ENCODE assay signal across 16 mouse cellular contexts in the genomic region with DNA sequence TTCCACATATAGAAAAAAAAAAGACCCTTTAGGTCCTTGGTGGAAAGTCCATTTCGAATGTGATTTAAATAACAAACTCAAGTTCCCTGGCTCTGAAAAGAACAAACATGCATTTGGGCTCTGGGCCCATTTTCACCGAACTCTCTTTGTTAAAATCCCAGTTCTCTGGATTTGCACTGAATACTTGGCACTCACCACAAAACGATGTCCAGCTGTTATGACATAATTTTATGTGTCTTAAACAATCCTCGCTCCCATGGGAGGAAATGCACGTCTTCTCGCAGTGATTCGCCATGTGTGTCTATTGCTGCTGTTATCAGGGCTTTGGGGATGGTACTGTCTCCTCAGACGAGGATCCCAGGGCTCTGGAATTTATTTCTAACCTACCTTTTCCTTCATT.
DNase-seq lines count a peak whose midpoint lies in the region; ATAC-seq and TF ChIP-seq lines count a peak whose summit lies in the region.
"Had no signal": no experiment of that assay in that cellular context is flagged by ENCODE, and none has a peak within 500 bp of the region (broad histone marks: within the 10 kb centered on the region; RNA-seq: fewer than 3 reads in every experiment).

No protein-coding gene starts in this region.

- no peak for TF ChIP-seq POLR2A in limb, embryonic 14.5 days (IDR thresholded peaks at IDR 0.05; ENCODE audit: borderline replicate concordance, extremely low read depth, insufficient read depth, insufficient read length)

- no peak overlapping the region for H3K4me3 ChIP-seq in hindbrain, postnatal 0 days (ENCODE audit: low read length)
- no peak overlapping the region for H3K4me3 ChIP-seq in hindbrain, embryonic 10.5 days
- no peak overlapping the region for H3K4me3 ChIP-seq in lung, embryonic 14.5 days (ENCODE audit: low read depth, low read length)
- no peak overlapping the region for H3K4me3 ChIP-seq in limb, embryonic 14.5 days (replicated peaks; ENCODE audit: low read length)
- H3K4me3 ChIP-seq: erythroblast, embryonic 14.5 days; midbrain, embryonic 13.5 days had no signal

- WGBS in hindbrain, postnatal 0 days: 41% methylated on average over 8 of the region's 8 CpGs
- WGBS in hindbrain, embryonic 10.5 days: 83% methylated on average over 8 of the region's 8 CpGs
- 30% methylated on average over 8 of the region's 8 CpGs for WGBS in lung, embryonic 14.5 days
- WGBS in limb, embryonic 14.5 days: 56% methylated on average over 8 of the region's 8 CpGs

- H3K4me1 ChIP-seq in hindbrain, postnatal 0 days (ENCODE audit: insufficient read depth, low read length): no peaks in the 10 kb centered on the region
- peaks cover 14% of the 10 kb centered on the region for H3K4me1 ChIP-seq in hindbrain, embryonic 10.5 days (replicated peaks)
- H3K4me1 ChIP-seq in lung, embryonic 14.5 days (ENCODE audit: insufficient read depth): peaks cover 11% of the 10 kb centered on the region
- peaks cover 28% of the 10 kb centered on the region for H3K4me1 ChIP-seq in limb, embryonic 14.5 days (ENCODE audit: control insufficient read depth, insufficient read depth, low read length)

- DNase-seq in hindbrain, postnatal 0 days (ENCODE audit: low spot score): peak; percentile 34
- DNase-seq in hindbrain, embryonic 10.5 days (ENCODE audit: low spot score): no peak
- DNase-seq in lung, embryonic 14.5 days: peak; percentile 93
- no peak for DNase-seq in lung, postnatal 36 days
- DNase-seq in heart, postnatal 10 days: peak; percentile 56 to 72
- peak; percentile 79 for DNase-seq in limb, embryonic 14.5 days (ENCODE audit: low spot score)
- no peak for DNase-seq in layer of hippocampus, postnatal 36 days
- no peak for DNase-seq in cerebellum, postnatal 10 days
- DNase-seq: adrenal gland, postnatal 25 days; cerebellum, adult 9-10 months; forebrain, postnatal 0 days; liver; spleen, adult 18-20 months; thymus, postnatal 4 days had no signal

- H3K9me3 ChIP-seq in hindbrain, postnatal 0 days (ENCODE audit: low read length): no peaks in the 10 kb centered on the region
- peaks cover 7% of the 10 kb centered on the region for H3K9me3 ChIP-seq in hindbrain, embryonic 10.5 days
- no peaks in the 10 kb centered on the region for H3K9me3 ChIP-seq in lung, embryonic 14.5 days (ENCODE audit: low read depth, low read length)
- no peaks in the 10 kb centered on the region for H3K9me3 ChIP-seq in limb, embryonic 14.5 days (ENCODE audit: control insufficient read depth, low read length)
- H3K9me3 ChIP-seq: midbrain, embryonic 13.5 days had no signal

- no peak overlapping the region for H3K4me2 ChIP-seq in hindbrain, postnatal 0 days (ENCODE audit: low read depth, low read length)
- H3K4me2 ChIP-seq in lung, embryonic 14.5 days: 0 out of 2 replicates have a peak overlapping the region, but pooled peaks have one; percentile 2
- H3K4me2 ChIP-seq in limb, embryonic 14.5 days (replicated peaks; ENCODE audit: low read depth, low read length, severe bottlenecking): no peak overlapping the region
- H3K4me2 ChIP-seq: midbrain, embryonic 13.5 days had no signal

- peaks cover 14% of the 10 kb centered on the region for H3K36me3 ChIP-seq in hindbrain, postnatal 0 days (ENCODE audit: insufficient read depth, low read length)
- peaks cover 33% of the 10 kb centered on the region for H3K36me3 ChIP-seq in hindbrain, embryonic 10.5 days
- peaks cover 12% of the 10 kb centered on the region; the same call in 1 of the 2 replicates for H3K36me3 ChIP-seq in lung, embryonic 14.5 days (ENCODE audit: insufficient read depth)
- H3K36me3 ChIP-seq in limb, embryonic 14.5 days (ENCODE audit: control insufficient read depth, insufficient read depth, low read length): peaks cover 12% of the 10 kb centered on the region

- TF ChIP-seq CTCF in hindbrain, postnatal 0 days (IDR thresholded peaks at IDR 0.05; ENCODE audit: low read depth): no peak
- TF ChIP-seq CTCF in lung, embryonic 14.5 days (IDR thresholded peaks at IDR 0.05; ENCODE audit: low read depth): no peak

- no peak for ATAC-seq in hindbrain, postnatal 0 days
- ATAC-seq in lung, embryonic 14.5 days (ENCODE audit: insufficient read depth): peak; percentile 66
- no peak for ATAC-seq in limb, embryonic 14.5 days (ENCODE audit: low FRiP score, low read depth)
- ATAC-seq: forebrain, postnatal 0 days; midbrain, embryonic 13.5 days had no signal

- no peak overlapping the region for H3K9ac ChIP-seq in hindbrain, postnatal 0 days (replicated peaks; ENCODE audit: low read length)
- no peak overlapping the region for H3K9ac ChIP-seq in lung, embryonic 14.5 days
- H3K9ac ChIP-seq in limb, embryonic 14.5 days (ENCODE audit: low read depth, low read length, severe bottlenecking): no peak overlapping the region
- H3K9ac ChIP-seq: forebrain, postnatal 0 days; midbrain, embryonic 13.5 days had no signal

- H3K27ac ChIP-seq in hindbrain, postnatal 0 days: no peak overlapping the region
- H3K27ac ChIP-seq in hindbrain, embryonic 10.5 days: no peak overlapping the region
- peak overlapping the region; percentile 70 for H3K27ac ChIP-seq in lung, embryonic 14.5 days (ENCODE audit: low read depth)
- no peak overlapping the region for H3K27ac ChIP-seq in limb, embryonic 14.5 days (replicated peaks; ENCODE audit: low read depth, low read length)
- H3K27ac ChIP-seq: midbrain, embryonic 13.5 days had no signal

- intact Hi-C loops in heart, postnatal 10 days (cut with DNase I): no loop called here

- H3K27me3 ChIP-seq in hindbrain, postnatal 0 days (ENCODE audit: insufficient read depth, low read length): no peaks in the 10 kb centered on the region
- no peaks in the 10 kb centered on the region for H3K27me3 ChIP-seq in hindbrain, embryonic 10.5 days (ENCODE audit: insufficient read depth, poor library complexity, severe bottlenecking)
- H3K27me3 ChIP-seq in lung, embryonic 14.5 days (ENCODE audit: insufficient read depth, low read length): no peaks in the 10 kb centered on the region
- no peaks in the 10 kb centered on the region for H3K27me3 ChIP-seq in limb, embryonic 14.5 days (ENCODE audit: control insufficient read depth, insufficient read depth, low read length)
- H3K27me3 ChIP-seq: midbrain, embryonic 13.5 days had no signal

Comparison
In these comparisons a context has a peak if more than half of its experiments do, and no peak if none do; other contexts are left out.
1. DNase-seq: peak in hindbrain, postnatal 0 days (single experiment), lung, embryonic 14.5 days (single experiment), heart, postnatal 10 days (2 of 2) and limb, embryonic 14.5 days (single experiment); none in hindbrain, embryonic 10.5 days (single experiment), lung, postnatal 36 days (single experiment), layer of hippocampus, postnatal 36 days (0 of 2) and cerebellum, postnatal 10 days (0 of 2).